Mouse (Mus musculus): Measurements from ENCODE around the gene Tor1b.

DNA sequence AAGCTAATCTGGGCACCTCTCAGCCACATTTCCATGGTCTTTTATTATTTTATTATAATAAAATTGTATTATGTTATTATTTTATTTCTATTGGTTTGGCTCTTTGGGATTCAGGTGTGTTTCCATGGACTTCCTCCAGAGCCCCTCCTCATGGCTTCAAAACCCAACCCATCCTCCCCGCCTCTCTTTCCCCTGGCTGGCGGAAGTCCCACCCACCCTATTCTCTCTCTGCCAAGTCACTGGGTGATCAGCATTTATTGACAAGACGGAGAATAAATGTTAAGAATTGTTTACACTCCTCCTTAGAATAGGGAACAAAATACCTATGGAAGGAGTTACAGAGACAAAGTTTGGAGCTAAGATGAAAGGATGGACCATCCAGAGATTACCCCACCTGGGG lies 16.0 kb upstream of the Tor1b start:
- TF ChIP-seq CTCF (IDR thresholded peaks at IDR 0.05) (no peak), EP300 (IDR thresholded peaks at IDR 0.05; ENCODE audit: insufficient read depth, low read depth, low read length) (no peak)

Measured in heart, adult 2 months (tissue).